Mouse (Mus musculus) mouse embryonic stem cell (cell line): Measurements from ENCODE around the gene Rpl26.
"Not testable (repeated sequence)": the region's sequence is repeated elsewhere in the genome, so short reads cannot be mapped to it uniquely, and the experiment has no call there.

ENCODE experiments used
- in situ Hi-C, 2 experiments: fragments of 300-500 bp; cut with MboI; formaldehyde crosslinking; loops; 1 replicate in 1 of 2; 3 replicates in 1 of 2; pipeline ENCODE4 v1.14.3; 2019 to 2020; ENCODE audit warnings: low sequenced_read_pairs in 2 of 2, low pct_unique_long_range_greater_than_20kb in 1 of 2, mixed read lengths in 1 of 2; ENCODE audit not compliant: unreplicated experiment in 1 of 2

Gene Rpl26

DNA sequence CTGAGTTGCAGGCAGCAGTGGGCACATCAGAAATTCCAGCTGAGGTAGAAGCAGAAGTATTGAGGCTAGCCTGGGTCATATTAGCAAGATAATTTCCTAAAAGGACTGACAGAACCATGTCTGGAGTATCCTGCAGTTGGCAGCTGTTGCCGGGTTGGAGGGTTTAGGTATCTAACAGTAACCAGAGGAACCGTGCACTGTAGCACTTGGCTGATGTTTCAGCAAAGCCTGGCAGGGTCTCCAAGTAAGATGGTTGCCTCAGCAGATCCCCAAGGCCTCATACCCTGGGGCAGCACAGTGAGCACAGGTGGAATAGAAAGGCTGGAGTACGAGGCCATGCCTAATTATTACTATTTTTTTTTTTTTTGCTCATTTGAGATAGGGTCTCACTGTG is 3.8 kb downstream of the Rpl26 start:
- in situ Hi-C loops, result loop anchor here in 1 of 2 experiments (5.0 kb wide), 1 partner anchor 82 kb away; no protein-coding TSS in a partner anchor

DNA sequence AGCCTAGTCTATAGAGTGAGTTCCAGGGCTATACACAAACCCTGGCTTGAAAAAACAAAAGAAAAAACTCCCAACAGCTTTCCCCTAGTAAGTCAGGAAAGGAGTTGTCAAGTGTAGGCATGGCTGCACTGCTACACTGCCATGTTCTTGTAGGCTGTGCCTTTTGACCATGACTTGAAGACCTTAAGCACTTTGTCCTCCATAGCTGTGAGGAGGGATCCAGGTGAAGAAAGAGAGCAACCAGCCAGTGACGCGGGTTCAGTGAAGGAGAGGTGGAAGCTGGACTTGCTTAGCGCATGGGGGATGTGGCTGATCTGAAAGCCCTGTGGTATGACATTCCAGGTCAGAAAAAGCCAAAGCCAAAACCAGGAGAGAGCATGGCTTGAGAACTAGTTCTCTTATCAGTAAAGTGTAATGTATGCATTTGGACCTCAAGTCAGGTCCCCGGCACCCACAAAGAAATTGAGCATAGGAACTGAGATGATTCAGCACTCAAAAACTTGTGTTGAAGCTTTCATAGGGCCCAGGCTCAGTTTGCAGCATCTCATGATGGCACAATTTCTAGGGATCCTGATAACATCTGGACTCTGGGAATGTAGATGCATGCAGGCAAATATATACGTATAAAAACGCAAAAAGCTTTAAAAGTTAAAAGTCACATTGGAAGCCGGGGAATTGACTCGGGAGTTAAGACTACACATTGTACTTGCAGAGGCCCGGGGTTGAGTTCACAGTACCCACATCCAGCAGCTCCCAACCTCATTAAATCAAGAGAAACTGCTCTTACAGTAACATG is 4.5 kb downstream of the Rpl26 start:
- in situ Hi-C loops, result loop anchor here in 1 of 2 experiments (5.0 kb wide), 1 partner anchor 81 kb away; no protein-coding TSS in a partner anchor

DNA sequence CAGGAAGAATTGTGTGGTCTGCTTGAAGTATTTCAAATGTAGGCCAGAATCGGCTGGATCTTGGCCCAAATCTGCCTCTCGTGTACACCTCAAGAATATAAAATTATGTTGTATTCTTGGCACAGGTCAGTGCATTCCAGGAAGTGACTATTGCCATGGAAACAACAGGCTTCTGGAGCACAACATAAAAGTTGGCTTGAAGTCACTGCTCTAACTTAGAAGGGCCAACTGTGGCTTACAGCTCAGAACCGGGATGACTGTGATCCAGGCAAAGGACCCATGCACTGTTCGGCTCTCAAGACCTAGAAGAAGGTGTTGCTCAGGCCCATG is 5.0 kb downstream of the Rpl26 start:
- in situ Hi-C loops, result loop anchor here in 1 of 2 experiments (5.0 kb wide), 1 partner anchor 81 kb away; no protein-coding TSS in a partner anchor

DNA sequence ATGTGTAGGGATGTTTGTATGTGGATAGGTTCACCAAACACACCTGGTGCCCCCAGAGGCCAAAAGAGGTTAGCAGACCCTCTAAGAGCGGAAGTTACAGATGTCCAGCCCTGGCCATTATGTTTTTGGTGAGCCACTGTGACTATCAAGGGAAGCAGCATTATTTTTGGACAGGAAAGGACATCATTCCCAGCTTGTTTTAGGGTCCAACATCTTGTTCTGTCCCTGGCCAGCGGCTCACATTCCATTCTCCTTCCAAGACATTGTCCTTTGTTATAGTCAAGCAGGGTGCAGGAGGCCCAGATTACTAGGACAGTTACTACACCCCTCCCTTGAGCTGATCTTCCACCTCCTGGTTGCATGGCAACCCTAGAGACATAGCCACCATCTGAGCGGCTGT is 5.9 kb downstream of the Rpl26 start:
- in situ Hi-C loops, result loop anchor here in 1 of 2 experiments (5.0 kb wide), 1 partner anchor 80 kb away; no protein-coding TSS in a partner anchor

DNA sequence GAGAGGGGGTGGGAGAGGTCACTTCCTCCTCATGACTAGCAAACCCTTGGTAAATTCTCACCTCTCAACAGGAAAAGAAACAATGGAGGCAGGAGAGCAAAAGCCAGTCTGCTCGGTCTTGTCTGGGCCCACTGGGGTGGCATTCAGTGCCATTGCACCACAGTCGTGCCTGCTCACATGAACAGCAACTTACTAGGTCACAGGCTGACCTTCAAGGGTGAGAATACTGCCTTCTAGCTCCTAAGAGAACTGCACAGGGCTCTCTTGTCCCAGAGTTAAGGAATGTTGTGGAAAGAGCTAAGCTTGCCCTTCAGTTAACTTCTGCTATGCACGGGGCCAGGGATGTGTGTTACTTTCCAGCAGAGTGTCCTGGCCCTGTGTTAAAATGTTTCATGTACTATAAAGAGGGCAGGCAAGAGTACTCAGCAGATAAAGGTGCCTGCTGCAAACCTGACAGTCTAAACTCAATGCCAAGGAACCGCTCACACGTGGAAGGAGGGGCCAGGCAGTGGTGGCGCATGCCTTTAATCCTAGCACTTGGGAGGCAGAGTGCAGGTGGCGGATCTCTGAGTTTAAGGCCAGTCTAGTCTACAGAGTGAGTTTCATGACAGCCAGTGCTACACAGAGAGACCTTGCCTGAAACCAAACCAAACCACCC is 7.6 kb downstream of the Rpl26 start:
- in situ Hi-C loops, result loop anchor here in 1 of 2 experiments (5.0 kb wide), 1 partner anchor 78 kb away; no protein-coding TSS in a partner anchor

DNA sequence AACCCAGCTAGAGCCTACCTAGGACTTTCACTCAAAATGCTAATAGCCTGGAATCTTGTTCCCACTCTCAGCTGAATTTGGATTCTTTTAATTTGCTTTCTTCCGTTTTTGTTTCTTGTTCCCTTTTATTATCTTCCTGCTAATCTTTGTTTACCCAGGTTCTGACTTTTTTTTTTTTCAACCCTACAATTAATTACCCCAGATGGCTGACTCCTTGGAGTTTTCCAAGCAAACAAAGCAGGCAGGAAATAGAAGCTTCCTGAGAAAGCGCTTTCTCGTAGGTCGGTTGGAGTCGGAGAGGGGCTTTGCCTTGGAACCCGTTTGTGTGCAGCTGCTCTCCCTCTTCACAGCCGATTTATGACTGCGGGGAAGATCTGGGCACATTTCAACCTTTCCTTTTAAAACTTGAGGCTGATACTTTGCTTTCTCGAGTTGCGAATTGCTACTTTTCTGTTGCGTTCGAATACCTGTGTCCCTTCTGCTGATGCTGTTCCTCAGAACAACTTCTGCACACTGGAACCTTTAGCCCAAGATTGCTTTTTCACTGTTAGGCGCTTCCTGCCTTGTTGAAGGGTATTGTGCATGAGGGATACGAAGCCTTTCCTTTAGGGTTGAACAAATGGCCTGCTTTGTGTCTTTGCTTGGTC is 10.3 kb downstream of the Rpl26 start:
- in situ Hi-C loops, result no loop called here

DNA sequence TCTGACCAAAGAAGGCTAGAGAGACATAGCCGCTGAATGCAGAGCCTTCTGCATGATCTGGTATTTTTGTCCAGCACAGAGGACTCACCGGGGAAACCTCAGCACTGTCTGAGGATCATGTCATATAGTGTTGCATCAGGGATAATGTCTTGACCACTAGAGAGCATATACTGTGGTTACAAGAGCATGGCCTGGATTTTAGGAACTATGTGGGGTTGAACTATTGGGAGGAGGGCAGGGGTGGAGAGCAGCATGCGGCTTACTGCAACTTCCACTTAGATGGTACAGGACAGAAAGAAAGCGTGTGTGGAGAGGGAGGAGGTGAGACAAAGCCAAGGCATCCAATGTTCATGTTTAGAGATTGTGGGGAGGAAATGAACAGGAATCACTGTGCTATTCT is 13.2 kb downstream of the Rpl26 start:
- in situ Hi-C loops, result no loop called here

DNA sequence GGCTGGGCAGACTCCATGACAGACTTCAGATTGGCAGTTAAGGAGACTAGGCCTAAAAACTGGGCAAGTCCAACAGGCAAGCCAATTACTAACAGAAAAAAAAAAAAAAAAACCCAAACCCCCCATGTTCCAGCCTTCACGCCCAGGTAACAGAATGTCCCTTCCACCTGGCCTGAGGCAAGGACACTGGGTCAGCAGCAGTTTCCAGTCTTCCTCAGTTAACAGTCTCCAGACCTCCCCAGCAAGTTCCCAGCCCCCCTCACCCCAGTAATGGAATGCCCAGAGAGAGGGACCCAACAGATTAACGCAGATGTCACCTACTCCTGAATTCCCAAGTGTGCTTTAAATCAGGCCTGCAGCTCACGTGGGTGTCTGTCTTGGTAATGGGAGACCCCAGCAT is 21.8 kb downstream of the Rpl26 start:
- in situ Hi-C loops, result no loop called here

DNA sequence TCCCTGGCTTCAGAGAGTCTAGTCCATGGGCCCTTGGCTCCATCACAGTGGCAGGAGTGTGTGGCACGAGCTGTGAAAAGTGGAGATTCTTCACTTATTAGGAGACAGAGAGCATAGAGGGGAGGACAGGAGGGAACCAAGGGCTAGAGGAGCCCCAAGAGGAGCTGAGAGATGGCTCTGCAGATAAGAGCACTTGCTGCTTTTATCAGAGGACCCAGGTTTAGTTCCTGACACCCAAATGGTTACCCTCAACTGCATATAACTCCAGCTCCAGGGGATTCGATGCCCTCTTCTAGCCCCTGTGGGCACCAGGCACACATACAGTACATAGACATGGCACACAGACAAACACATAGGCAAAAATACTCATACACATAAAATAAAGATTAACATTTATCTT is 23.4 kb downstream of the Rpl26 start:
- in situ Hi-C loops, result no loop called here

DNA sequence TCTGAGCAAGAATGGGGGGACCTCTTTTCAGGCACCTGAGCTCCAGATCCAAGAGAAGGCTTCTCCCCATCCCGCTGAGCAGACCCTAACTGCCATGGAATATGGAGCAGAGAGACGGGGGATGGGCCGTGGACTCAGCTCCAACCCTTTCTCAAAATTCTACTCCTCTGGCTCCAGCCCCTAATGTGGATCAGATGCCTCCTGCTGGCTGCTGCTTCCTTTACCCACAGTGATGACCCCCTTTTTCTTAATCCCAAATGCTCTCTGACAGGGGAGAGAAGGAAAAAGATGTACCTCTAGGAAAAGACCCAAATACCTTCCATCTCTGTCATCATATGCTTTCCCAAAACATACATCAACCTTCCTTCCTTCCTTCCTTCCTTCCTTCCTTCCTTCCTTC is 25.6 kb downstream of the Rpl26 start, which contains the start of gene Odf4:
TSS of gene Odf4 (minus strand) at position 101 of the 400 bp plus-strand sequence.
- in situ Hi-C loops, result no loop called here

DNA sequence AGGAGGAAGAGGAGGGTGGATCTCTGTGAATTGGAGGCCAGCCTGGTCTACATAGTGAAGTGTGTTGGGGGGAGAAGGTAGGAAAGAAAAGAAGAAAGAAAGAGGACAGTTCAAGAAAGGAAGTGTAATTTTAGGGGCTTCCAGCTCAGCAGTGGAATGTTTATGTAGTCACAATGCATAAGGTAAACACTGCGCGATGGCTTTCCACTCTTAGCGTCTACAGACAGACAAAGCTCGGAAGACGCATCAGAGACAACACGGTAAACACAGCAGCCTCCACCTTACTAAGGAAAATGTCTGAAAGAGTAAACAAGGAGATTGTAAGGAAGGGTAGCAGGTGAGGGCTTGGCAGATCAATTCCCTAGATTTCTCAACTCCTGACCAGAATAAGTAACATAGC is 28.6 kb downstream of the Rpl26 start:
- in situ Hi-C loops, result no loop called here

DNA sequence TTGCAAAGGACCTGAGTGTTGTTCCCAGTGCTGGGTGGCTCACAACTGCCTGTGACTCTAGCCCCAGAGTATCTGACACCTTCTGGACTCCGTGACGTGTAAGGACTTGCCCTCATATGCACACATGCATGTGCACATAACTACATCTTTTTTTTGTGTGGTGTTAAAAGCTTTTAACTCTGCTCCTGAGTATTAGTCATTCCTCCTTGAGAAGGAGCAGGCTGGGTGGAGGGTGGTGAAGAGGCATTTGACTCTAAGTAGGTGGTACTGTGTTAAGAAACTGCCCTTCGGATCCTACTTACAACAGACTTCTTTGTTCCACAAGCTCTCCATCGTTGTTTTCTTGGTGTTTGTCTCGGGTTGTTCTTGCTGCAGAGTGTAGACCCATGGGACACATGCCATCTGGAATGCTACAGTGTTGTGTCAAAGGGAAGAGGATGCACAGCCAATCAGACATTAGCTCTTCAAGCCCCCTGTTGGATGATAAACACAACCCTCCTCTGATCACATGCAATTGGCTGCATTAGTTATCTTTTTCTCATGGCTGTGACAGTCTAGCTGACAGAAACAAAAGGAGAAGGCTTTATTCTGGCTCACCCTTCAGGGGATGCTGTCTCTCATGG is 32.6 kb downstream of the Rpl26 start:
- in situ Hi-C loops, result no loop called here

DNA sequence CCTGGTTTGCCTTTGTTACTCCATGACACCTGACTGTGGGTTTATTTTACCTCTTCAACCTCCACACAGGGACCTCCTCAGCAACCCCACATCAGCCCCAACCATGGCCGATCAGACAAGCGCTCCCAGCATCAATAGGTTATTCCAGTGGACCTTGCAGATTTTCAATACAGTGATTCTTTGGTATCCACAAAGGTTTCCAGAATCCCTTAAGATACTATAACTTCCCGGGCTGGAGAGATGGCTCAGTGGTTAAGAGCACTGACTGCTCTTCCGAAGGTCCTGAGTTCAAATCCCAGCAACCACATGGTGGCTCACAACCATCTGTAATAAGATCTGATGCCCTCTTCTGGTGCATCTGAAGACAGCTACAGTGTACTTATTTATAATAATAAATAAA is 35.6 kb downstream of the Rpl26 start:
- in situ Hi-C loops, result not testable (repeated sequence)

DNA sequence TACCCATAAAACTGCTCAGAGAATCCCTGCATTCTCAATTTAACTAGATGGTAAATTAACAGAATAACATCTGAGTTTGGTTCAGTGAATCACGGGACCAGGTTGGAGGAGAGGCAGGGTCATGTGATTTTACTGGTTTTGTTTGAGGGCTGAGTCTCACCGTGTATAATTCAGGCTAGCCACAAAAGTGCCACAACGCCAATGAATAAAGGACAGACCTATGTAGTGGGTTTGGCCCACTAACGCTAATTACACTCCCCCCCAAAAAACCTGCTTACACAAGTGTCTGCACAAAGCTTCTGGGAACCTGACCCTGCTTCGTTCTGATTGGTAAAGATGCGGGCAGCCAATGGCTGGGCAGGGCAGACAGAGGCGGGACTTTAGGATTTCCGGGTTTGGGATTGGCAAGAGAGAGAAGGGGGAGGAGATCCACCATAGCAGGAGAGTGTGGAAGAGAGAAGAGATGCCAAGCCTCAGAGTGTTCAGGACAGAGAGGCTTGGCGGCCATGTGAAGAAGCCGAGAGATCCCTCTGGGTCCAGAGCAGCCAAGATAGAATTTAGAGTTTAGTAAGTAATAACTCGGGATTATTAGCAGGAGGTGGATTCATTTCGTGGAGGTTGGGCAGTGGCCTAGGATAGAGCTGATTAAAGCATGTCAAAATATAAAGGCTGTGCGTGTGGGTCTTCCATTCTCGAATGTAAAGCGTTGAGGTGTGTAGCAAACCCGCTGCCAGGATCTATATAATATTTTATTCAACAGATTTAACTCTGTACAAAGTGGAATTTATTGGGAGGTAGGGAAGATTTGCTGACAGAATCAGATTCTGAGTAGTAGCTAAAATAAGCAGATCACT is 38.3 kb downstream of the Rpl26 start:
- in situ Hi-C loops, result no loop called here

DNA sequence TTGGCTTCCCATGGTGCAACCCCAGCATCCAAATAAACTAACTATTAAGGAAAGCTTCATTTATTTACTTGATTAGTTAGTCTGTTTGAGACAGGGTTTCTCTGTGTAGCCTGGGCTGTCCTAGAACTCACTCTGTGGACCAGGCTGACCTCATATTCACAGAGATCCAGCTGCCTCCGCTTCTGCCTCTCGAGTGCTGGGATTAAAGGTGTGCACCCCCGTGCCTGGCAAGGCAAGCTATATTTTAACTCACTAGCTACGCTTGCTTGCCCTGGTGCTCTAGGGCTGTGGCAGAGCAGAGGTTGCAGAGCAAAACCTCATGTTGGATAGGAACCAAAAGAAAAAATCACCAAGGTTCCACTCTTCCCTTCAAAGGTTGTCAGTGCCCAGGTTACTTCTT is 39.1 kb downstream of the Rpl26 start:
- in situ Hi-C loops, result no loop called here

DNA sequence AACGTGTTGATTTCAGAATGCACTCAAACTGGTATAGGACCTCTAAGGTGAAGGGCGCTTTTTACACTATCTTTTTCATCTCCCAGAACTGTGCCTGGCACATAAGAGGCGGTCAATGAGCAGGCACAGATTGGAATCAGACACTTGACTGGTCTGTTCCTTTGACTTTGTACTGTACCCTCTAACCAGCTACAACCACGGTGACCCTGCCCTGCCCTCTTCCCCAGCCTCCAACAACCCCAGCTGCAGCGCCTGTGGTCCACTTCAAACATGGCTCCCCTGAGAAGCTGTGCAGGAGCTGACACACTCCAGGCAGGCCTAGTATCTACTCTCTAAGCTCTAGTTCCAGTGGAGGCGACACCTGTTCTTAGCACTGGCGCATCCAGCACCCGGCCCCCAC is 41.3 kb downstream of the Rpl26 start:
- in situ Hi-C loops, result no loop called here

DNA sequence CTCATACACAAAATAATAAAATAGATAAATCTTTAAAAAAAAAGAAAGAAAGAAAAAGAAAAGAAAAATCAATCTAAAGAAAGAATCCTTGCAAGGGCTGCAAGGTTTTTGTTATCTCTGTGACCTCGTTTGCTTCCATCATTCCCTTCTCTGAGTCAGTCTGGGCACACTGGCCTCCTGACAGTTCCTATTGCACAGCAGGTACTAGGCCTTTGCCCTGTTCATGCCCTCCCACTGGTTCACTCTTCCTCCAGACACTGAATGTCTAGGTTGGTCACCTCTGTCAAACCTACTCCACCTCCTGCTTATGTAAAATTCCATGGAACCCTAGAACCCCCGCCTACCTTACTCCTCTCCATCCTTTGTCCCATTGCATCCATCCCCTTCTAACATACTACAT is 43.9 kb downstream of the Rpl26 start:
- in situ Hi-C loops, result no loop called here

DNA sequence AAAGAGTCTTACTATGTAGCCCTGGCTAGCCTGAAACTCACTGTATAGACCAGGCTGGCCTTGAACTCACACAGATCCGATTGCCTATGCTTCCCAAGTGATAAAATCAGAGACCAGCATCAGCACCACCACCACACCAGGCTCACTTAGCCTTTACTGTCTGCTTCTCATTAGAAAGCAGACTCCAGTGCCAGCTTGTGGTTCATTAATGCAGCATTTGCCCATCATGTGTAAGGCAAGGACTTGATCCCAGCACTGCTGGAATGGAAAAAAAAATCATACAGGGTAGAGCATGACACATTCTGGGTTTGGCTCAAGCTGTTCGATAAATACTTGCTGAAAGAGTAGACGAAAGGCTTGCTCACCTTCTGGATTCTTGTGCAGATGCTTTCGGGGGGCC is 44.6 kb downstream of the Rpl26 start:
- in situ Hi-C loops, result no loop called here
